Mouse (Mus musculus): Measurements from ENCODE around the gene Senp1. TPM values are rescaled to one million over a fixed set of nuclear protein-coding genes. Genes with fewer than 3 reads are reported as not detected.

The Senp1 gene
- polyA plus RNA-seq, 1 experiment from 2014 or later: 49.0 TPM

- Histone ChIP-seq H3K9me3 (ENCODE audit: control insufficient read depth, low read length) (no peaks in the 10 kb centered on the region), H3K9ac (ENCODE audit: low read length) (no peak overlapping the region), H3K4me3 (ENCODE audit: low read depth, low read length) (no peak overlapping the region), H3K27ac (ENCODE audit: low read depth, low read length) (no peak overlapping the region), H3K4me2 (ENCODE audit: low read depth, low read length, severe bottlenecking) (no peak overlapping the region), H3K4me1 (replicated peaks; ENCODE audit: control insufficient read depth, insufficient read depth, low read length) (0 out of 2 replicates have a peak, but pooled peaks cover 2% of the 10 kb centered on the region), H3K27me3 (ENCODE audit: control insufficient read depth, insufficient read depth, low read length) (no peaks in the 10 kb centered on the region), H3K36me3 (ENCODE audit: control insufficient read depth, insufficient read depth, low read length) (peaks cover 9% of the 10 kb centered on the region)
- no peak for ATAC-seq (replicated peaks; ENCODE audit: low FRiP score)
- DNase-seq (ENCODE audit: low spot score): no peak
- WGBS: 92% methylated on average over 5 of the region's 5 CpGs
These were observed 41.9 kb downstream of the Senp1 start for GRCm38 (mm10) chr15:98051685-98052084.

GRCm38 (mm10) chr15:98048918-98049700, 44.4 kb downstream of the Senp1 start:
- DNase-seq (ENCODE audit: low spot score) (no peak), ATAC-seq (replicated peaks; ENCODE audit: low FRiP score) (no peak)
- Histone ChIP-seq H3K36me3 (ENCODE audit: control insufficient read depth, insufficient read depth, low read length) (peaks cover 25% of the 10 kb centered on the region), H3K9ac (ENCODE audit: low read length) (no peak overlapping the region), H3K4me2 (ENCODE audit: low read depth, low read length, severe bottlenecking) (no peak overlapping the region), H3K4me3 (ENCODE audit: low read depth, low read length) (no peak overlapping the region), H3K4me1 (replicated peaks; ENCODE audit: control insufficient read depth, insufficient read depth, low read length) (no peaks in the 10 kb centered on the region), H3K9me3 (ENCODE audit: control insufficient read depth, low read length) (no peaks in the 10 kb centered on the region), H3K27ac (ENCODE audit: low read depth, low read length) (no peak overlapping the region), H3K27me3 (ENCODE audit: control insufficient read depth, insufficient read depth, low read length) (no peaks in the 10 kb centered on the region)
- 90% methylated on average over 13 of the region's 13 CpGs for WGBS

- WGBS: 93% methylated on average over 5 of the region's 5 CpGs
- H3K9ac ChIP-seq (ENCODE audit: low read length): no peak overlapping the region
These were observed 49.2 kb downstream of the Senp1 start for GRCm38 (mm10) chr15:98044387-98044786.

GRCm38 (mm10) chr15:98043967-98044366, 49.6 kb downstream of the Senp1 start:
- Histone ChIP-seq H3K4me2 (ENCODE audit: low read depth, low read length, severe bottlenecking) (no peak overlapping the region), H3K36me3 (ENCODE audit: control insufficient read depth, insufficient read depth, low read length) (peaks cover 25% of the 10 kb centered on the region), H3K9me3 (ENCODE audit: control insufficient read depth, low read length) (no peaks in the 10 kb centered on the region), H3K4me3 (ENCODE audit: low read depth, low read length) (no peak overlapping the region), H3K9ac (ENCODE audit: low read length) (no peak overlapping the region), H3K27me3 (ENCODE audit: control insufficient read depth, insufficient read depth, low read length) (no peaks in the 10 kb centered on the region), H3K4me1 (replicated peaks; ENCODE audit: control insufficient read depth, insufficient read depth, low read length) (no peaks in the 10 kb centered on the region), H3K27ac (ENCODE audit: low read depth, low read length) (no peak overlapping the region)
- DNase-seq (ENCODE audit: low spot score): no peak
- WGBS: 94% methylated on average over 6 of the region's 6 CpGs
- no peak for ATAC-seq (replicated peaks; ENCODE audit: low FRiP score)

More at GRCm38 (mm10) chr15:98044387-98044786, 49.2 kb downstream of the Senp1 start:
- Histone ChIP-seq H3K4me2 (ENCODE audit: low read depth, low read length, severe bottlenecking) (no peak overlapping the region), H3K36me3 (ENCODE audit: control insufficient read depth, insufficient read depth, low read length) (peaks cover 25% of the 10 kb centered on the region), H3K27ac (ENCODE audit: low read depth, low read length) (no peak overlapping the region), H3K4me3 (ENCODE audit: low read depth, low read length) (no peak overlapping the region), H3K27me3 (ENCODE audit: control insufficient read depth, insufficient read depth, low read length) (no peaks in the 10 kb centered on the region), H3K9me3 (ENCODE audit: control insufficient read depth, low read length) (no peaks in the 10 kb centered on the region), H3K4me1 (replicated peaks; ENCODE audit: control insufficient read depth, insufficient read depth, low read length) (no peaks in the 10 kb centered on the region)
- no peak for DNase-seq (ENCODE audit: low spot score)
- no peak for ATAC-seq (replicated peaks; ENCODE audit: low FRiP score)

- Histone ChIP-seq H3K27ac (ENCODE audit: low read depth, low read length) (no peak overlapping the region), H3K9ac (ENCODE audit: low read length) (no peak overlapping the region), H3K4me3 (ENCODE audit: low read depth, low read length) (no peak overlapping the region), H3K4me2 (ENCODE audit: low read depth, low read length, severe bottlenecking) (no peak overlapping the region), H3K36me3 (ENCODE audit: control insufficient read depth, insufficient read depth, low read length) (peaks cover 22% of the 10 kb centered on the region), H3K4me1 (replicated peaks; ENCODE audit: control insufficient read depth, insufficient read depth, low read length) (no peaks in the 10 kb centered on the region), H3K9me3 (ENCODE audit: control insufficient read depth, low read length) (no peaks in the 10 kb centered on the region), H3K27me3 (ENCODE audit: control insufficient read depth, insufficient read depth, low read length) (no peaks in the 10 kb centered on the region)
- 91% methylated on average over 12 of the region's 12 CpGs for WGBS
- DNase-seq (ENCODE audit: low spot score) (no peak), ATAC-seq (replicated peaks; ENCODE audit: low FRiP score) (no peak)
These were observed 51.0 kb downstream of the Senp1 start for GRCm38 (mm10) chr15:98042508-98042907.

GRCm38 (mm10) chr15:98039682-98040081, 53.9 kb downstream of the Senp1 start:
- H3K9ac ChIP-seq (ENCODE audit: low read length): no peak overlapping the region
- H3K4me1 ChIP-seq (replicated peaks; ENCODE audit: control insufficient read depth, insufficient read depth, low read length): peaks cover 10% of the 10 kb centered on the region; the same call in 1 of the 2 replicates
- ATAC-seq (replicated peaks; ENCODE audit: low FRiP score): no peak
- DNase-seq (ENCODE audit: low spot score): no peak
- no peak overlapping the region for H3K4me3 ChIP-seq (ENCODE audit: low read depth, low read length)
- H3K36me3 ChIP-seq (ENCODE audit: control insufficient read depth, insufficient read depth, low read length): peaks cover 3% of the 10 kb centered on the region
- WGBS: 92% methylated on average over 10 of the region's 10 CpGs
- no peaks in the 10 kb centered on the region for H3K9me3 ChIP-seq (ENCODE audit: control insufficient read depth, low read length)
- H3K27ac ChIP-seq (ENCODE audit: low read depth, low read length): no peak overlapping the region
- no peak overlapping the region for H3K4me2 ChIP-seq (ENCODE audit: low read depth, low read length, severe bottlenecking)
- H3K27me3 ChIP-seq (ENCODE audit: control insufficient read depth, insufficient read depth, low read length): no peaks in the 10 kb centered on the region

GRCm38 (mm10) chr15:98036578-98036977, 57.0 kb downstream of the Senp1 start:
- Histone ChIP-seq H3K36me3 (ENCODE audit: control insufficient read depth, insufficient read depth, low read length) (no peaks in the 10 kb centered on the region; the same call in 1 of the 2 replicates), H3K4me2 (ENCODE audit: low read depth, low read length, severe bottlenecking) (no peak overlapping the region), H3K27me3 (ENCODE audit: control insufficient read depth, insufficient read depth, low read length) (no peaks in the 10 kb centered on the region), H3K4me1 (replicated peaks; ENCODE audit: control insufficient read depth, insufficient read depth, low read length) (peaks cover 10% of the 10 kb centered on the region; the same call in 1 of the 2 replicates), H3K4me3 (ENCODE audit: low read depth, low read length) (no peak overlapping the region), H3K9me3 (ENCODE audit: control insufficient read depth, low read length) (no peaks in the 10 kb centered on the region), H3K27ac (ENCODE audit: low read depth, low read length) (no peak overlapping the region), H3K9ac (ENCODE audit: low read length) (no peak overlapping the region)
- over 99% methylated on average over 5 of the region's 5 CpGs for WGBS
- ATAC-seq (replicated peaks; ENCODE audit: low FRiP score) (no peak), DNase-seq (ENCODE audit: low spot score) (no peak)

GRCm38 (mm10) chr15:98035076-98035755, 58.3 kb downstream of the Senp1 start:
- no peak overlapping the region; the same call in 1 of the 2 replicates for H3K9ac ChIP-seq (ENCODE audit: low read length)
- H3K27ac ChIP-seq (ENCODE audit: low read depth, low read length): peak overlapping the region; percentile 18; the same call in 1 of the 2 replicates
- no peaks in the 10 kb centered on the region for H3K27me3 ChIP-seq (ENCODE audit: control insufficient read depth, insufficient read depth, low read length)
- WGBS: 6% methylated on average over 3 of the region's 3 CpGs
- no peaks in the 10 kb centered on the region for H3K9me3 ChIP-seq (ENCODE audit: control insufficient read depth, low read length)
- no peaks in the 10 kb centered on the region; the same call in 1 of the 2 replicates for H3K36me3 ChIP-seq (ENCODE audit: control insufficient read depth, insufficient read depth, low read length)
- peak; percentile 52 for DNase-seq (ENCODE audit: low spot score)
- peak; percentile 56; the same call in 1 of the 2 replicates for ATAC-seq (replicated peaks; ENCODE audit: low FRiP score)
- no peak overlapping the region for H3K4me3 ChIP-seq (ENCODE audit: low read depth, low read length)
- peaks cover 10% of the 10 kb centered on the region; the same call in 1 of the 2 replicates for H3K4me1 ChIP-seq (replicated peaks; ENCODE audit: control insufficient read depth, insufficient read depth, low read length)
- H3K4me2 ChIP-seq (ENCODE audit: low read depth, low read length, severe bottlenecking): no peak overlapping the region

Data from forebrain, embryonic 11.5 days (tissue).